Mouse (Mus musculus): ENCODE results near the gene Nmt2. TPM values are rescaled to one million over a fixed set of nuclear protein-coding genes. Genes with fewer than 3 reads are reported as not detected.
A peak's percentile ranks its signal among the peaks of the same experiment; 100 is the strongest.

The Nmt2 gene
- total RNA-seq, 2 experiments from 2014 or later: 83.6 to 97.7 TPM

DNA sequence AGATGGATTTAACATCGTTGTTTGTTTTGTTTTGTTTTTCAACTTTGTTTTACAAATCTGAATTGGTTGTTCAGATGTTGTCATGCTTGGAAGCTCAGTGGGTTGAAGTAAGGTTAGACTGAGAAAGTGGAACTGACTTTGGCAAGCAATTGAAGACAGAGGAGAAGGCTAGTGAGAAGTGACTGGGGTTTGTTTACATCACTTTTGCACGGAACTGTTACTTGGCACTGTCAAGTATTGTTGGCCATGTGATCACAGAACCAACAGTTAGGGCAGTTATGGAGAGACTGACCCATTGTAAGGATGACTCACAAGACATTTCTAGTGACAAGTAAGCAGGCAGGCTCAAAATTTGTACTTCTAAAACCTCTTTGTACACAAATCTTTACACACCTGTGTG lies 39.1 kb downstream of the Nmt2 start:
- no peak for DNase-seq (ENCODE audit: low spot score in 2 of 2)
- intact Hi-C loops (cut with DNase I): no loop called here

GRCm38 (mm10) chr2:3324381-3325130 lies 40.5 kb downstream of the Nmt2 start:
- DNase-seq (ENCODE audit: low spot score in 2 of 2): no peak
- intact Hi-C loops (cut with DNase I): loop anchor here (5.0 kb wide), 1 partner anchor 207 kb away; no protein-coding TSS in a partner anchor

DNA sequence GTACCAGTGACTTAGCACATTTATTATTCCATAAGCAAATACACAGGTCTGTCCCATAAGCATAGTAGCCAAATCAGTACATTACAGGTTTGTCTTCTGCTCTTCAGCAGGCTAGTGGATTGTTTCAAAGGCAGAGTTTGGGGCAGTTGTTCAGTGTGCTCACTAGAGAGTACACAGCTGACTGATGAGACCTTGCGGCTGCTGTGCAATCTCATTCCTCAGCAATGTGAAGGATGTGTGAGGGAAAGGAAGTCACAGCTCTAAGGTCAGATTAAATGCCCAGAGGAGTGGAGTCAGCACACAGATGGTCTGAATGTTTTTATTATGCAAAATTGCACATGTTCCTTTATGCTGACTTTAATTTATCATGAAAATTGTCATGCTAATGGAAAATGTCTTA lies 42.5 kb downstream of the Nmt2 start:
- no peak for DNase-seq (ENCODE audit: low spot score in 2 of 2)
- intact Hi-C loops (cut with DNase I): loop anchor here (5.0 kb wide), 1 partner anchor 209 kb away; no protein-coding TSS in a partner anchor

- intact Hi-C loops (cut with DNase I): loop anchor here (5.0 kb wide), 1 partner anchor 210 kb away; no protein-coding TSS in a partner anchor
- peak in 1 of 2 experiments; percentile 14 for DNase-seq (ENCODE audit: low spot score in 2 of 2)
Measured at GRCm38 (mm10) chr2:3327351-3327750, 43.3 kb downstream of the Nmt2 start.

- DNase-seq (ENCODE audit: low spot score in 2 of 2): no peak
- intact Hi-C loops (cut with DNase I): no loop called here
Measured at GRCm38 (mm10) chr2:3331071-3331703, 47.2 kb downstream of the Nmt2 start.

- DNase-seq (ENCODE audit: low spot score in 2 of 2): no peak
- intact Hi-C loops (cut with DNase I): loop anchor here (2.0 kb wide), 1 partner anchor 47 kb away; the partner anchor contains the start of gene Nmt2
Measured at GRCm38 (mm10) chr2:3332056-3332455, 48.0 kb downstream of the Nmt2 start.

DNA sequence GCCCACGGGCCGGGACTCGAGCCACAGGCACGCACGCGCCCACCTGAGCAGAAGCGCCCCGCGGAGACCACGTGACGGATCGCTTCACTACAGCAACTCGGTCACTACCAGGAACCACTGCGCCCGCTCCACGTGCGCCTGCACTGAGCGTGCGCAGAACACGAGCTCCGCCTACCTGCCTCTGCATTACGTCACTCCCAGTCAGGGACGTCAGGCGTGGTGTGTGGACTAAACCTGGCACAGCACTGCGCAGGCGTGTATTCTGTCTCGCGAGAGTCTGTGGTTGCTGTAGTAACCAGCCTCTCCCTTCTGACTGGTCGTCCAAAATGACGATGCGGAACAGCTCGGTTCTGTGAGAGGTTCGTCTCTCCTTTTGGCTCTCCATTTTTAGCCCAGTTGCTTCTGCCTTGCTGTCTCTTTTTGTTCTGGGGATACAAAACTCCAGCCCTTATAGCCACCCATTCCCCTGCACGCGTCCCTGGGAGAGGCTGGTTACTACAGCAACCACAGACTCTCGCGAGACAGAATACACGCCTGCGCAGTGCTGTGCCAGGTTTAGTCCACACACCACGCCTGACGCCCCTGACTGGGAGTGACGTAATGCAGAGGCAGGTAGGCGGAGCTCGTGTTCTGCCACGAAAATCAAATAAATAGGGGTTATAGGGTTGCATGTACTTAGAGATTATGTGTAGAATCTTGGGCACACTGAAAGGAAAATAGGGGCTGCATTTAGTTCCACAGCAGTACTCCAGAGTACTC lies 48.7 kb downstream of the Nmt2 start, which contains the start of gene Rpp38:
TSS of gene Rpp38 (minus strand) at position 160 of the 759 bp plus-strand sequence.
- intact Hi-C loops (cut with DNase I): loop anchor here (2.0 kb wide), 1 partner anchor 48 kb away; the partner anchor contains the start of gene Nmt2
- peak; percentile 99 for DNase-seq (ENCODE audit: low spot score in 2 of 2)

DNA sequence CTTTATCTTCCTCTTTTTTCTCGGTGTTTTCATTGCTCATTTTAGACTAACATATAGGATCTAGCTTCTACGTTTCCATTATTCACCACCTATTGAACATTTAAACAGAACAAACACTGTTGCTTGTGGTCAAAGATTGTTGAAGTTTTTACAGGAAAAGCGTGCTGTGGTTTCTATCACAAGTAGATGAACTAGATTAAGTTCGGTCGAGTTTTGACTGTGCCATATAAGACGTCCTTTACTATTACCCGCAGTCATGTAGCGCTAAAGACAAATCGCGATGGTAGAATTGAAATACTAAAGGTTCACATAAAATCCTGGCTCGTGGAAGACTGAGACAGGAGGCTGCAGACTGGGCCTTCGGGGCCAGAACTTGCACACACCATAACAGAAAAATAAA lies 49.7 kb downstream of the Nmt2 start:
- no peak for DNase-seq (ENCODE audit: low spot score in 2 of 2)
- intact Hi-C loops (cut with DNase I): loop anchor here (2.0 kb wide), 1 partner anchor 49 kb away; the partner anchor contains the start of gene Nmt2

- intact Hi-C loops (cut with DNase I): no loop called here
- DNase-seq (ENCODE audit: low spot score in 2 of 2): peak; percentile 54 to 61
Measured at GRCm38 (mm10) chr2:3335611-3336301, 51.7 kb downstream of the Nmt2 start, which contains the start of gene Acbd7. Acbd7 (plus strand) TSS chr2:3336168.

DNA sequence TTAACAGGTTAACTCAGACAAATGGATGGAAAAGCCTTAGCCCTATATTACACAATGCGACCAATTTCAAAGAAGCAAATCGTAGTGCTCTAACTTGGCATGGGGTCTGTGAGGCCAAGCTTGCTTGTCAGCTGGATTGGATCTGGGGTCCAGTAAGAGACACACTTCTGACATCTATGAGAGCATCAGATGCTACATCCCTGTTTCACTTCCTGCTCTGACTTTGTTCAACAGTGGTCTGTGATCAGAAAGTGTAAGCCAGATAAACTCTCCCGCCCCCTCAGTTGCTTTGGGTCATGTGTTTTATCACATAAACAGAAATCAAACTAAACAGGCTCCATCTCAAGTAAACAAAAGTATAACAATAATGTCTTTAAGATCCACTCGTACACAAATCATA lies 64.4 kb downstream of the Nmt2 start:
- intact Hi-C loops (cut with DNase I): loop anchor here (5.0 kb wide), 1 partner anchor 69 kb away; no protein-coding TSS in a partner anchor
- no peak for DNase-seq (ENCODE audit: low spot score in 2 of 2)

- no peak for DNase-seq (ENCODE audit: low spot score in 2 of 2)
- intact Hi-C loops (cut with DNase I): loop anchor here (5.0 kb wide), 1 partner anchor 68 kb away; no protein-coding TSS in a partner anchor
Measured at GRCm38 (mm10) chr2:3348919-3349318, 64.9 kb downstream of the Nmt2 start.

- intact Hi-C loops (cut with DNase I): no loop called here
- no peak for DNase-seq (ENCODE audit: low spot score in 2 of 2)
Measured at GRCm38 (mm10) chr2:3353160-3353559, 69.1 kb downstream of the Nmt2 start.

DNA sequence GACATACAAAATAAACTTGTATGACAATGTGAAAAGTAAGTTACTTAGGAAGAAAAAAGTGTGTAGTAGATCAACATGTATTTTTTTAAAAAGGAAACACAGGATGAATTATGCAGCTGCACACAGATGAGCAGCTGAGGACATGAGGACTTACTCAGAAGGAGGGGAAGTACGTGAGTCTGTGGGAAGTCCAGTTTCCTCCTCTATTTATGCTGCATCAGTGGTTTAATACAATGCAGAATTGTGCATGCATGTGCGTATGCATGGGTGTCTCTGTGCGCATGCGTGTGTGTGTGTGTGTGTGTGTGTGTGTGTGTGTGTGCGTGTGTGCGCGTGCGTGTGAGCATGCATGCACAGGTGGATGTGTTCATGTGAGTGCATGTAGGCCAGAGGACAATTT lies 71.8 kb downstream of the Nmt2 start:
- DNase-seq (ENCODE audit: low spot score in 2 of 2): no peak
- intact Hi-C loops (cut with DNase I): no loop called here

DNA sequence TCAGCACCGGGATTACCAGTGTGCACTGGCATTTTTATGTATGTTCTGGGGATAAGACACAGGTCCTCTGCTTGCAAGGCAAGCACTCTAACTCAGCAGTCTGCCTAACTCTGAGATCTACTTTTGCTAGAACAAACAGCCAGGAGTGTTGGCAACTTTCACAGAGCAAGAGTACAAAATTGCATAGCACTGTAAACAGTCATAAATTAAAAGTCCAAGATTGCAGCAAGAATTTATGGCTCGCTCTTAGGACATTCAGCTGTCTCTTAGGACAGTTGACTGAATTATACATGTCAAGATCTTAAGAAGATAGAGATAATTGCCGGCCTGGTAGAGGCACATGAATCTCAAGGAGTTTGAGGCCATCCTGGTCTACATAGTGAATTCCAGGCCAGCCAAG lies 72.3 kb downstream of the Nmt2 start:
- no peak for DNase-seq (ENCODE audit: low spot score in 2 of 2)
- intact Hi-C loops (cut with DNase I): no loop called here

GRCm38 (mm10) chr2:3357887-3358286 lies 73.9 kb downstream of the Nmt2 start:
- DNase-seq (ENCODE audit: low spot score in 2 of 2): no peak
- intact Hi-C loops (cut with DNase I): no loop called here

- DNase-seq (ENCODE audit: low spot score in 2 of 2): no peak
- intact Hi-C loops (cut with DNase I): loop anchor here (5.0 kb wide), 1 partner anchor 46 kb away; no protein-coding TSS in a partner anchor
Measured at GRCm38 (mm10) chr2:3361067-3361466, 77.1 kb downstream of the Nmt2 start.

- intact Hi-C loops (cut with DNase I): no loop called here
- DNase-seq (ENCODE audit: low spot score in 2 of 2): no peak
Measured at GRCm38 (mm10) chr2:3365127-3365526, 81.1 kb downstream of the Nmt2 start.
